Mouse (Mus musculus) thymus, adult 2 months (tissue): Measurements from ENCODE around the gene Olfr1394.

Source experiments
- CTCF ChIP-seq: fragments of 200-500 bp; IDR thresholded peaks from 2 replicates; pipeline ENCODE4 v1.5.1; 2012; ENCODE audit warnings: mild to moderate bottlenecking, control low read depth, low read length, moderate library complexity, borderline replicate concordance; ENCODE audit not compliant: control insufficient read depth, poor library complexity, insufficient read depth; ENCODE audit errors: extremely low read depth
- POLR2A ChIP-seq: fragments of 200-500 bp; IDR thresholded peaks from 2 replicates; pipeline ENCODE4 v1.6.1; 2012; ENCODE audit warnings: mild to moderate bottlenecking, low read length, control low read depth, moderate library complexity; ENCODE audit not compliant: control insufficient read depth, poor library complexity, insufficient read depth; ENCODE audit errors: extremely low read depth

DNA sequence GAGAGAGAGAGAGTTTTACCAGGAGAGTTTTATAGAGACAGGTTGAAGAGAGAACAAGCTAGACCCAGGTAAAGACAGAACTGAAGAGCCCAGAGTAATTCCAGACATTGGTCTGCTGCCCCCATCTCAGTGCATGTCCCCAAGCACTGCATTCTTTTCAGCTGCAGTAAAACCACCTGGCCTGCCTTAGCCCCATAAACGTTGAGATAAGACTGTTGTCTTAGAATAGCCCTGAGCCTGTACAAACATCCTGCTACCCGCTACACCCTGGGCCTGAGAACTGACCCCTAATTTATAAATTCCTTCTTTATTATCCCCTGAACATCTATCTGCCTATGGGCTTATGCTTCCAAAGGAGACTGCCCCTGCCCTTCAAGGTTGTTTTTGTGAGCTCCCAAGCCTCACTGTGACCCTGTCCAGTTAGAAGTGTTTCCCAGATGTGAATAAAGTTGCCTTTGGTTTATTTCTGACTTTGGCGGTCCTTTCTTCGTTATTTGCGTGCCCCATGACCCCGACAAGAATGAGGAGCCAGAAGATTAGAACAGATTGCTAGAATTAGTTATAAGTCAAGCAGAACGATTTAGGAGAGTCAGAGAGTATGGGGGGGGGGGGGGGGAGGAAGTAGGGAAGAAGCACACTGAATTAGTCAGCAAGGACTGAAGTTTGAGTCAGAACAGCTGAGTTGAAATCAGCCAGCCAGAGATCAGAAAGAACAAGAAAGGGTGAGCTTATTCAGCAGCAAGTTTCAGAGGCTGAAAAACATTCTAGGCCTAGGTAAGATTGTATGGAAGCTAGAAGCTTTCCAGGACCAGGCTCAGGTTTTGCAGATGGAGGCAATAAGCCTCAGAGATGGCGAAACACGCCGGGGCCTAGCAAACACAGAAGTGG is 46.3 kb upstream of the Olfr1394 start:
- TF ChIP-seq CTCF (no peak), POLR2A (no peak)
